Mouse (Mus musculus) spleen, adult 18-20 months (tissue): ENCODE results near the gene Tbc1d8.

Source experiments
- DNase-seq, 2 experiments: peaks; one replicate each; pipeline ENCODE4 v3.0.0; 2022; ENCODE audit warnings: mixed read lengths in 2 of 2

Gene Tbc1d8

GRCm38 (mm10) chr1:39393217-39393867 is 85.2 kb downstream of the Tbc1d8 start:
- DNase-seq, result no peak

GRCm38 (mm10) chr1:39392189-39392588 is 86.4 kb downstream of the Tbc1d8 start:
- peak; percentile 34 to 71 for DNase-seq

- DNase-seq, result no peak
These were observed 86.9 kb downstream of the Tbc1d8 start for GRCm38 (mm10) chr1:39391652-39392051.

GRCm38 (mm10) chr1:39389338-39389737 is 89.2 kb downstream of the Tbc1d8 start:
- no peak for DNase-seq

GRCm38 (mm10) chr1:39388163-39388562 is 90.4 kb downstream of the Tbc1d8 start:
- DNase-seq, result no peak

GRCm38 (mm10) chr1:39387497-39387896 is 91.1 kb downstream of the Tbc1d8 start:
- DNase-seq, result no peak

GRCm38 (mm10) chr1:39386456-39386855 is 92.1 kb downstream of the Tbc1d8 start:
- DNase-seq, result no peak

GRCm38 (mm10) chr1:39384914-39385313 is 93.6 kb downstream of the Tbc1d8 start:
- DNase-seq, result no peak

- no peak for DNase-seq
These were observed 97.5 kb downstream of the Tbc1d8 start for GRCm38 (mm10) chr1:39381017-39381416.

GRCm38 (mm10) chr1:39379021-39379420 is 99.5 kb downstream of the Tbc1d8 start:
- DNase-seq, result no peak

- DNase-seq, result no peak
These were observed 100.0 kb downstream of the Tbc1d8 start for GRCm38 (mm10) chr1:39378540-39378939.

GRCm38 (mm10) chr1:39376726-39377240 is 101.8 kb downstream of the Tbc1d8 start:
- no peak for DNase-seq

GRCm38 (mm10) chr1:39376121-39376520 is 102.4 kb downstream of the Tbc1d8 start:
- no peak for DNase-seq

GRCm38 (mm10) chr1:39374231-39374809 is 104.2 kb downstream of the Tbc1d8 start:
- no peak for DNase-seq

- no peak for DNase-seq
These were observed 105.2 kb downstream of the Tbc1d8 start for GRCm38 (mm10) chr1:39373378-39373777.

- no peak for DNase-seq
These were observed 106.2 kb downstream of the Tbc1d8 start for GRCm38 (mm10) chr1:39372220-39372843.

GRCm38 (mm10) chr1:39370431-39370830 is 108.1 kb downstream of the Tbc1d8 start:
- no peak for DNase-seq

GRCm38 (mm10) chr1:39368267-39368841 is 110.2 kb downstream of the Tbc1d8 start:
- no peak for DNase-seq

GRCm38 (mm10) chr1:39367601-39368266 is 110.8 kb downstream of the Tbc1d8 start, which contains the start of gene Rpl31:
TSS of gene Rpl31 (plus strand) at chr1:39367842.
- DNase-seq, result peak; percentile 96 to 98

GRCm38 (mm10) chr1:39367045-39367444 is 111.5 kb downstream of the Tbc1d8 start:
- no peak for DNase-seq

- DNase-seq, result no peak
These were observed 113.0 kb downstream of the Tbc1d8 start for GRCm38 (mm10) chr1:39365562-39365961.

- no peak for DNase-seq
These were observed 116.1 kb downstream of the Tbc1d8 start for GRCm38 (mm10) chr1:39362515-39362893.
